Mouse (Mus musculus) embryonic facial prominence, embryonic 15.5 days (tissue): Measurements from ENCODE around the gene 1700011L22Rik. TPM values are rescaled to one million over a fixed set of nuclear protein-coding genes. Genes with fewer than 3 reads are reported as not detected.

Experiments
- ATAC-seq: fragments of 200-750 bp; cut with Nextera tagmentation; 2 replicates; pipeline ENCODE4 v1.8.0; 2017; ENCODE audit warnings: low read depth, moderate TSS enrichment; ENCODE audit not compliant: insufficient number of reproducible peaks, low FRiP score, low TSS enrichment
- H3K27ac ChIP-seq: fragments of 300-500 bp; sonication (generic); replicated peaks from 2 replicates; pipeline ENCODE4 v1.5.1; 2015; ENCODE audit warnings: mild to moderate bottlenecking, inconsistent platforms
- H3K27me3 ChIP-seq: fragments of 300-500 bp; sonication (generic); 2 replicates; pipeline ENCODE4 v1.6.1; 2015; ENCODE audit warnings: inconsistent platforms
- H3K36me3 ChIP-seq: fragments of 300-500 bp; sonication (generic); 2 replicates; pipeline ENCODE4 v1.6.1; 2015; ENCODE audit warnings: mild to moderate bottlenecking, inconsistent platforms
- H3K4me1 ChIP-seq: fragments of 300-500 bp; sonication (generic); 2 replicates; pipeline ENCODE4 v1.6.1; 2015; ENCODE audit warnings: inconsistent platforms
- H3K4me2 ChIP-seq: fragments of 300-500 bp; sonication (generic); replicated peaks from 2 replicates; pipeline ENCODE4 v1.6.1; 2015; ENCODE audit warnings: mild to moderate bottlenecking, inconsistent platforms
- H3K4me3 ChIP-seq: fragments of 300-500 bp; sonication (generic); replicated peaks from 2 replicates; pipeline ENCODE4 v1.5.1; 2015; ENCODE audit warnings: mild to moderate bottlenecking, inconsistent platforms
- H3K9ac ChIP-seq: fragments of 300-500 bp; sonication (generic); 2 replicates; pipeline ENCODE4 v1.6.1; 2015; ENCODE audit warnings: inconsistent platforms
- H3K9me3 ChIP-seq: fragments of 300-500 bp; sonication (generic); replicated peaks from 2 replicates; pipeline ENCODE4 v1.6.1; 2016; ENCODE audit warnings: inconsistent platforms
- WGBS: fragments of 180-500 bp; shearing (Covaris S2); methylation state at CpG from one replicate; pipeline ENCODE4 v1.1.7; 2015; 5-methylcytosine and 5-hydroxymethylcytosine counted together
- polyA plus RNA-seq: library from polyadenylated mRNA; unstranded; fragments of >200 nt; fragmentation: Nextera tagmentation; extraction: Ambion mirVana; gene quantifications from 2 replicates; pipeline ENCODE4 v1.2.1, GENCODE M21; 2015

Gene 1700011L22Rik
- polyA plus RNA-seq, 1 experiment from 2014 or later: not detected

DNA sequence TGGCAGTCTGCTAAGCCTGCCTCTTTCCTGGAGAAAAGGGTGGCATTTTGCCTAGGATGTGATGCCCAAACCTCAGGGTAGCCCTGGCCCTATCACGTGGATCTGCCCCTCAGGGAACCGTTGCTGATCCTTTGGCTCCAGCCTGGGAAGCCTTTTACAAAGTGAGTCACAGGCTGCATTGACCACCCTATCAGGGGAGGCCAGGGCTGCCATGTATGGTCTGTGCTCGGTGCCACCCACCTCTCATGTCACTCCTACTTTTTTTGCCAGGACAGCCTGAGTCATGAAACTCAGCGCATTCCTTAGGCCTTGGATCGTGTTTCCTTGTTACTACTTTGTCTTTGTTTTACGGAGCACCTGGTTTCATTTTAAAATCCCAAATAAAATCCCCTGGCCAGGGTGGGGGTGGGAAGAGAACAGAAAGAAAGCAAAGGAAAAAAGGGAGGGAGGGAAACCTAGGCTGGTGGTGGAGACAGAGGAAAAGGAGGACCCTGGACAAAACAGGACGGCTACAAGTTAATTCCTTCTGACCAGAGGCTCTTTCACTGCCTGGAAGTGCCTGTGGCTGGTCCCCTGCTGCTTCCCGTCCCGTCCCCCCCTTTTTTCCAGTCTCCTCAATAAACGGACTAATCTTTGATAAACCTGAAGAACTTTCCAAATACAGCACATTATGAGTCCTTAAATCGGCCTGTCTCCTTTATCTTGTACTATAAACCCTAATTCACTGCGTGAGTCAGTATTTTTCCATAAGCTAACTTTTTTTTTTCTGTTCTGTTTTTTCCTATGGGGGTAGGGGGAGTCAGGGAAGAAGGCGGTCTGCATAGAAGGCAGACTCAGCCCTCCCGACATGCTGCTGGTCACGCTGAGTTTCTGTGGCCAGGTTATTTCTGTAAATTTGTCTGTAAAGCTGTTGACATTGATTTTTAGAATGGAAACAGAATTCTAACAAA lies 39.4 kb downstream of the 1700011L22Rik start:
- H3K27me3 ChIP-seq: no peaks in the 10 kb centered on the region
- H3K27ac ChIP-seq: peak overlapping the region; percentile 99
- H3K9ac ChIP-seq: no peak overlapping the region
- H3K4me1 ChIP-seq: peaks cover 48% of the 10 kb centered on the region
- WGBS: 4% methylated on average over 15 of the region's 15 CpGs
- H3K4me3 ChIP-seq: peak overlapping the region; percentile 32; the same call in 1 of the 2 replicates
- H3K4me2 ChIP-seq: peak overlapping the region; percentile 58
- no peaks in the 10 kb centered on the region for H3K36me3 ChIP-seq
- no peaks in the 10 kb centered on the region for H3K9me3 ChIP-seq
- peak; percentile 80 for ATAC-seq

DNA sequence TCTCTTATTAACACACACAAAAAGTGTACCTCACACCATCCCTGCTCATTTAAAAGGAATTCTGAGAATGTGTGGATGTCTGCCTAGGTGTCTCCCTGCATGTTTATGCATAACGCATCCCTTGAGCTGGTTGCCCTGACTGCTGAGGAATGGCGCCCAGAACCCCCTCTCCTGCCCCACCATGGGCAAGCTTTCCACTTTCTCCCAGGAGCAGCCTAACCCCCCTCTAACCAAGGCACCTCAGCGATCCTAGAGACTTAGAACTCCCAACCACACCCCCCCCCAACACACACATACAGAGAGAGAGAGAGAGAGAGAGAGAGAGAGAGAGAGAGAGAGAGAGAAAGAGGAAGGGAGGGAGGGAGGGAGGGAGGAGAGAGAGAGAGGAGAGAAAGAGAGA lies 40.2 kb downstream of the 1700011L22Rik start:
- no peak overlapping the region for H3K9ac ChIP-seq
- no peaks in the 10 kb centered on the region for H3K9me3 ChIP-seq
- H3K27me3 ChIP-seq: no peaks in the 10 kb centered on the region
- H3K4me1 ChIP-seq: peaks cover 48% of the 10 kb centered on the region
- no peak overlapping the region for H3K4me2 ChIP-seq
- no peaks in the 10 kb centered on the region for H3K36me3 ChIP-seq
- WGBS: 28% methylated on average over 3 of the region's 3 CpGs
- no peak overlapping the region for H3K4me3 ChIP-seq
- no peak for ATAC-seq
- peak overlapping the region; percentile 99 for H3K27ac ChIP-seq

DNA sequence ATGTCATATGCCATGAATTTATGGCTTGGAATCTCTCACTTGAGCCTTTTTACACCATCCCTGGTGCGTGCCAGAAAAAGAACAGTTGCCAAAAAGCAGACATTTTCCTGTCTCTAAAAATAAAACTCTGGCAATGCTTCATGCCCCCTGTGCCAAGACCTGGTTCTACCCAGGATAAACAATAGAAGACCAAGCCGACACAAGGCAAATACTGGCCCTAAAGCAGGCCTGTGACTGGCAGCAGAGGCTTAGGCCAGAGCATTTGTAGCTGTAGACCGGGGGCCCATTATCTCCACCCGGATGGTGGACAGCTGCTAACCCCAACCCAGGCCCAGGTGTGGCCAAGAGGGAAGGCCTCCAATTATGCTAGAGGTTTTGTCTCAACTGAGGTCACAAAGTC lies 41.5 kb downstream of the 1700011L22Rik start:
- Histone ChIP-seq H3K27ac (peak overlapping the region; percentile 99), H3K36me3 (no peaks in the 10 kb centered on the region), H3K4me3 (no peak overlapping the region), H3K9me3 (no peaks in the 10 kb centered on the region), H3K27me3 (no peaks in the 10 kb centered on the region), H3K4me2 (no peak overlapping the region), H3K9ac (no peak overlapping the region), H3K4me1 (peaks cover 58% of the 10 kb centered on the region)
- no peak for ATAC-seq
- WGBS: 44% methylated on average over 4 of the region's 4 CpGs

DNA sequence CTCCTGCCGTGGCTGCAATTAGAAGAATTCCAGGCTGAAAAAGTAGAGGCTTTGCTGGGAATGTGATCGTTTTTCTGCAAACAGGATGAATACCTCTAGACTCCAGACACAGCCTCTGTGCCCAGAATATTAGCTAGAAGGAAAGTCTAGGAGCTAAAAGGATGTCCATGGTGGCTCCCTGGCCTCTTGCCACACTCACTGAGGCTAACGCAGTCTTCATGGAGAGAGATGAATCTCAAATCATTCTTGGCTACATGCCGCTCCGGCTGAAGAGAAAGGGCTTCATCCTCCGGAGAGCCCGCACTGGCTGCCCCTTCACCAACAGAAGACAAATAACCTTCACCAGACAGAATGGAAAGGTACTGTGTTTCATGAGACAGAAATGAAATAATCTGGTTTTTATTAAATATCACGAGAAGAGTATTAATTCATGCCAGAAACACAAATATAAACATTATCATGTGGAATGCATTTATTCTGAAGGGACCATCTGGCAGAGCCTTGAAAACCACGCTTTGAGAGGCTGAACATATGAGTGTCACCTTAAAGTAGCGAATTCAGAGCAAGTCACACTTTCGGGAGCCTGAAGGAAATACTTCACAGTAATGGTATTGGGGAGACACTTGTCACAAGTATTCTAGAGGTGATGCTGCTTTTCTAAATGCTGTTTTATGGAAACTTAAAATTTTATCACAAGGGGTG lies 46.8 kb downstream of the 1700011L22Rik start:
- H3K4me3 ChIP-seq: 0 out of 2 replicates have a peak overlapping the region, but pooled peaks have one; percentile 4
- ATAC-seq: peak; percentile 56; the same call in 1 of the 2 replicates
- no peak overlapping the region for H3K9ac ChIP-seq
- WGBS: 29% methylated on average over 11 of the region's 11 CpGs
- H3K27ac ChIP-seq: peak overlapping the region; percentile 83
- no peaks in the 10 kb centered on the region for H3K27me3 ChIP-seq
- no peaks in the 10 kb centered on the region for H3K36me3 ChIP-seq
- no peaks in the 10 kb centered on the region for H3K9me3 ChIP-seq
- H3K4me2 ChIP-seq: peak overlapping the region; percentile 27
- peaks cover 23% of the 10 kb centered on the region for H3K4me1 ChIP-seq

DNA sequence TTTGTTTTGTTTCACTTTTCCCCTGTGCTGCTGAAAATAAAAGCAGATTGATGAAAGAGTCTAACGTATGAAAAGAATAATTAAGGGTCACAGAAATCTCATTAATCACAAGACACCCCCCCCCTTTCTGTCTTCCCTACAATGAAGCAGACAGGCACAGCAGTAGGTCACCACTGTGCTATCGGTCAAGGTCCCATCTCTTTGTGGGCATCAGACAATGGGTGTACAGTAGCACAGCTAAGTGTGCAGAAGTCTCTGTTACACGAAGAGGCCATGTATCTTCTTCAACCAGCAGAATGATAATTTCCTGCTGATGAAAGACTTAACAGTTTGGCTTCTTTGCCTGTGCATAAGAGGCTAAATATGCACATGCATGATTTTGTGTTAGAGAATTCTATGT lies 49.7 kb downstream of the 1700011L22Rik start:
- no peak overlapping the region for H3K4me2 ChIP-seq
- H3K27me3 ChIP-seq: no peaks in the 10 kb centered on the region
- H3K36me3 ChIP-seq: no peaks in the 10 kb centered on the region
- ATAC-seq: no peak
- no peaks in the 10 kb centered on the region for H3K9me3 ChIP-seq
- no peak overlapping the region for H3K9ac ChIP-seq
- peaks cover 22% of the 10 kb centered on the region for H3K4me1 ChIP-seq
- 79% methylated on average over 3 of the region's 3 CpGs for WGBS
- no peak overlapping the region for H3K4me3 ChIP-seq
- no peak overlapping the region for H3K27ac ChIP-seq

DNA sequence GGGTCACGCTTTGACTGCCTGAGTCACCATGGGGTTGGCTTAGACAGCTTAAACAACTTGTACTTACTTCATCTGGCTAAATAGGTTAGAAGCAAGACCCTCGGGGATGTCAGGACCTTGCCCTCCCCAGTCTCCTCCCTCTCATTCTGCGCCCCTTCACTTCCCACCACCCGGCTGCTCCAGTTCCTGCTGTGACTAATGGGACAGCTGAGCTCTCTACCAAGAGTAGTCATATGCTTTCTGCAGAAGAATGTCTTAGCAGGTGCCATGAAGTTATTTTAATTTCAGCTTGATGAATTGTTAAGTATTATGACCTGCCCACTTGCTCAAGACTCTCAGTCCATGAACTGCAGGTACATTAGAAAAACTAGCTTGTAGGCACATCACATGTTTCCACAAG lies 51.9 kb downstream of the 1700011L22Rik start:
- Histone ChIP-seq H3K4me1 (peaks cover 10% of the 10 kb centered on the region), H3K27ac (no peak overlapping the region), H3K4me3 (no peak overlapping the region), H3K36me3 (no peaks in the 10 kb centered on the region), H3K9ac (no peak overlapping the region), H3K4me2 (no peak overlapping the region), H3K9me3 (no peaks in the 10 kb centered on the region), H3K27me3 (no peaks in the 10 kb centered on the region)
- ATAC-seq: no peak
- 72% methylated on average over 4 of the region's 4 CpGs for WGBS

DNA sequence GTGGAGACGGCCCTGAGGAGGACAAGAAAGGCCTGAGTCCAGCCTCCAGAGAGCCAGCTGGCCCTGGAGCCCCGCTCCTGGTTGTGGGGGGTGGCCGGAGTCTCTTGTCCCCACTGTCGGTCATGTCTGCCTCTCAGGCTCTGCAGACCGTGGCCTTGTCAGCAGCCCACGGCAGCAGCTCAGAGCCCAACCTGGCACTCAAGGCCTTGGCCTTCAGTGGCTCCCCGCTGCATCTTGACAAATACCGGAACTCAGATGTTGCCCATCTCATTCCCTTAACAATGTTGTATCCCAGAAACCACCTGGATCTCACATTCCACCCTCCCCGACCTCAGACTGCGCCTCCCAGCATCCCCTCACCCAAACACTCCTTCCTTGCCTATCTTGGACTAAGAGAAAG lies 58.3 kb downstream of the 1700011L22Rik start:
- no peak overlapping the region for H3K4me2 ChIP-seq
- no peak overlapping the region for H3K4me3 ChIP-seq
- no peak overlapping the region for H3K9ac ChIP-seq
- no peak for ATAC-seq
- no peaks in the 10 kb centered on the region for H3K4me1 ChIP-seq
- H3K36me3 ChIP-seq: peaks cover 36% of the 10 kb centered on the region
- WGBS: 92% methylated on average over 10 of the region's 10 CpGs
- H3K27ac ChIP-seq: no peak overlapping the region
- no peaks in the 10 kb centered on the region for H3K27me3 ChIP-seq
- no peaks in the 10 kb centered on the region for H3K9me3 ChIP-seq

DNA sequence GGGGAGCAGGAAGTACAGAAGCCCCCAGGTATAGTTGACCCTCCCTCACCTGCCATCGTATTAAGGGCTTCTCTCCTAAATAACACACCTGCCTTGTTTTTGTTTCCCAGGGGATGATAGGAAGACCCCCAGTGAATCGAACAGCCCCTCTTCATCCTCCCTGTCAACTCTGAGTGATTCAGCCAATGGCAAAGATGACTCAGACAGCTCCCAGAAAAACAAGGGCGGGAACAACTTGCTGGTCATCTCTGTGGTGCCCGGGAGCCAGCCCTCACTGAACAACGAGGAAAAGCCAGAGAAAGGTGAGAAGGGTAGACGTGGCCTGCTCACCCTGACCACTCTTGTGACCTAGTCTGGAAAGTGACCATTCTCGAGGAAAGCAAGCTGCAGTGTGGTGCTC lies 62.9 kb downstream of the 1700011L22Rik start:
- Histone ChIP-seq H3K36me3 (peaks cover 63% of the 10 kb centered on the region), H3K9ac (no peak overlapping the region), H3K4me1 (no peaks in the 10 kb centered on the region), H3K9me3 (no peaks in the 10 kb centered on the region), H3K27ac (no peak overlapping the region), H3K27me3 (no peaks in the 10 kb centered on the region), H3K4me3 (no peak overlapping the region), H3K4me2 (no peak overlapping the region)
- 74% methylated on average over 7 of the region's 7 CpGs for WGBS
- ATAC-seq: 0 out of 2 replicates have a peak, but pooled peaks have one; percentile 47

DNA sequence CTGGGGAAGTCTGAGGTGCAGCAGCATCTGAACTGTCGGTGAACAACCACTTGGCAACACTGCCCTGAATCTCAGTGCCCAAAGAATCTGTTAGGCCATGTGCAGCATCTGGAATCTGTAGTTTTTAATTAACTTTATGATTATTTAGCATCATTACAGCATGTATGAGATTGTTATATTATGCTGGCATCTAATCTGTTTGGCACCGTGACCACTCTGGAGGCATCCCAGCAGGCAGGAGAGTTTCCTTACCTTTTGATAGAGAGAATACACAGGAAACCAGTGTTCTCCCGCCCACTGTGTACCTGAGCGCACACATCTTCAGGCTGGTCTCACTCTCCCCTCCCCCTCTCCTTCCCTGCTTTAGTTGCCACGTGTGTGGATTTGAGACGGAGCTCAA lies 68.7 kb downstream of the 1700011L22Rik start:
- H3K4me1 ChIP-seq: no peaks in the 10 kb centered on the region
- no peaks in the 10 kb centered on the region for H3K27me3 ChIP-seq
- H3K9ac ChIP-seq: no peak overlapping the region
- WGBS: 70% methylated on average over 6 of the region's 6 CpGs
- no peak for ATAC-seq
- peaks cover 54% of the 10 kb centered on the region for H3K36me3 ChIP-seq
- H3K9me3 ChIP-seq: no peaks in the 10 kb centered on the region
- no peak overlapping the region for H3K27ac ChIP-seq
- H3K4me3 ChIP-seq: no peak overlapping the region
- no peak overlapping the region for H3K4me2 ChIP-seq

DNA sequence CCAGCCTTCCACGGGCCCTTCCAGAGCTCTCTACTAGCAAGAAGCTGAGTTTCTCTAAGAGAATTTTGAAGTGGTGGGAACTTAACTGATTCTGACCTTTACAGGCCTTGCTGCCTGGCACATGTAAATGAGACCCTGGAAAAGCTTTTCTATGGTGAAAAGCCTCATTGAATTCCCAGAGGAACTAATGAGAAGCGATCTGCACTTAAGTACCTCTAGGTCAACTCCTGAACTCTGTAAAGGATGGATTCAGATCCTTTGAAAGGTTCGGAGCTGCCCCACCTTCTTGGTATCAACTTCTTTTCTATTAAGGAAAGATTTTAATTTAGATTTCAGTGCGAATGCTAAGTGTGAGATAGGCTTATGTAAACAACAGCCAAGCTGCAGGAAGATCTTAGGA lies 72.4 kb downstream of the 1700011L22Rik start:
- H3K27ac ChIP-seq: no peak overlapping the region
- no peaks in the 10 kb centered on the region for H3K4me1 ChIP-seq
- H3K36me3 ChIP-seq: peaks cover 31% of the 10 kb centered on the region
- H3K9ac ChIP-seq: no peak overlapping the region
- no peak for ATAC-seq
- H3K9me3 ChIP-seq: no peaks in the 10 kb centered on the region
- 75% methylated on average over 4 of the region's 4 CpGs for WGBS
- H3K4me3 ChIP-seq: no peak overlapping the region
- H3K27me3 ChIP-seq: no peaks in the 10 kb centered on the region
- H3K4me2 ChIP-seq: no peak overlapping the region

DNA sequence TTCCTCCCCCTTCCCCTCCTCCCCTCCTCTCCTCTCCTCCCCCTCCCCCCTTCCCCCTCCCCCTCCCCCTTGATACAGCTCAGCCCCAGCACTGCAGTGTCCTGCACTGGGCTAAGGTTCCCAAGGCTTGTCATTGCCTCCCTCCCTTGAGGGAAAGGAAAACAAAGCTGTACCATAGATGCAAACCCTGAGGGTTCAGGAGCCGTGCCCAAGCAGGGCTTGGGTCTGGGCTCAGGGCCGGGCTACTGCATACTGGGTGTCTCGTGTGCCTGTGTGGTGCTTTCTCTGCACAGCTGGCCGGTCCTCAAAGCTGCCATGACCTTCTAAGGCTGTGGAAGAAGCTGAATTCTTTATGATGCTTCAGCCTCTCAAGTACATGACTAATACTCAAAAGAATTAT lies 74.8 kb downstream of the 1700011L22Rik start:
- 48% methylated on average over 4 of the region's 4 CpGs for WGBS
- no peak for ATAC-seq
- H3K4me3 ChIP-seq: no peak overlapping the region
- H3K9ac ChIP-seq: no peak overlapping the region
- H3K36me3 ChIP-seq: peaks cover 9% of the 10 kb centered on the region
- H3K9me3 ChIP-seq: no peaks in the 10 kb centered on the region
- H3K4me2 ChIP-seq: no peak overlapping the region
- no peaks in the 10 kb centered on the region for H3K27me3 ChIP-seq
- H3K27ac ChIP-seq: no peak overlapping the region
- no peaks in the 10 kb centered on the region for H3K4me1 ChIP-seq
